Mouse (Mus musculus) stomach, embryonic 15.5 days (tissue): Measurements from ENCODE around the gene Mcrs1. TPM values are rescaled to one million over a fixed set of nuclear protein-coding genes. Genes with fewer than 3 reads are reported as not detected.
"Not testable (repeated sequence)": the region's sequence is repeated elsewhere in the genome, so short reads cannot be mapped to it uniquely, and the experiment has no call there.

ENCODE experiments used
- ATAC-seq: fragments of 200-750 bp; cut with Nextera tagmentation; 2 replicates; pipeline ENCODE4 v1.8.0; 2017; ENCODE audit warnings: low read depth, moderate number of reproducible peaks, moderate TSS enrichment; ENCODE audit not compliant: insufficient read depth, low FRiP score
- H3K27ac ChIP-seq: fragments of 300-500 bp; sonication (generic); 2 replicates; pipeline ENCODE4 v1.5.1; 2015; ENCODE audit warnings: mild to moderate bottlenecking, inconsistent platforms
- H3K27me3 ChIP-seq: fragments of 300-500 bp; sonication (generic); replicated peaks from 2 replicates; pipeline ENCODE4 v1.6.1; 2015; ENCODE audit warnings: inconsistent platforms
- H3K36me3 ChIP-seq: fragments of 300-500 bp; sonication (generic); 2 replicates; pipeline ENCODE4 v1.6.1; 2015; ENCODE audit warnings: inconsistent platforms
- H3K4me1 ChIP-seq: fragments of 300-500 bp; sonication (generic); 2 replicates; pipeline ENCODE4 v1.6.1; 2015; ENCODE audit warnings: inconsistent platforms
- H3K4me2 ChIP-seq: fragments of 300-500 bp; sonication (generic); 2 replicates; pipeline ENCODE4 v1.6.1; 2015; ENCODE audit warnings: mild to moderate bottlenecking, inconsistent platforms
- H3K4me3 ChIP-seq: fragments of 300-500 bp; sonication (generic); replicated peaks from 2 replicates; pipeline ENCODE4 v1.5.1; 2015; ENCODE audit warnings: inconsistent platforms
- H3K9ac ChIP-seq: fragments of 300-500 bp; sonication (generic); 2 replicates; pipeline ENCODE4 v1.6.1; 2015; ENCODE audit warnings: inconsistent platforms
- H3K9me3 ChIP-seq: fragments of 300-500 bp; sonication (generic); 2 replicates; pipeline ENCODE4 v1.6.1; 2016; ENCODE audit warnings: inconsistent platforms
- WGBS: fragments of 180-500 bp; shearing (Covaris S2); methylation state at CpG from one replicate; pipeline ENCODE4 v1.1.7; 2015; 5-methylcytosine and 5-hydroxymethylcytosine counted together
- polyA plus RNA-seq: library from polyadenylated mRNA; unstranded; fragments of >200 nt; fragmentation: Nextera tagmentation; extraction: Ambion mirVana; gene quantifications from 2 replicates; pipeline ENCODE4 v1.2.1, GENCODE M21; 2015

Mcrs1 gene
- polyA plus RNA-seq, 1 experiment from 2014 or later = 107 TPM

- ATAC-seq = no peak
- WGBS = 90% methylated on average over 11 of the region's 11 CpGs
Observed at GRCm38 (mm10) chr15:99249938-99250337, 1.8 kb downstream of the Mcrs1 start.

DNA sequence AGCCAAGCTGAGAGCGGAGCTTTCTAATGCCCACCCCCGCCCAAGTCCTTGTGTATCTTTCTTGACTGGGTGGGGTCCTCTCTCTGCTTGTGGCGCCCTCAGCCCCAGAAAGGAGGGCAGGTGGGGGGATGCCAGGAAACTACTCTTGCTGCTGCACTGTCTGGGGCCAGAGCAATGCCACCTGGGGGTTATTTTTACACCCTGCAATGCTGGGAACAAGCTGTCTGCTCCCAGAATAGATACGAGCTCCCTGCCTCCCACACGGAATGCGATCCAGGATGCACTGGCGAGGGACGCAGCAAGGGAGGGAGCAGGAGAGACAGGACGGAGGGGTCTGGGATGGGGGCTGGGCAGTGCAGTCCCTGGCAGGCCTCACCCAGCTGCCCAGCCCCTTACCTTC lies 2.8 kb downstream of the Mcrs1 start:
- peaks cover 38% of the 10 kb centered on the region for H3K36me3 ChIP-seq
- H3K27me3 ChIP-seq = no peaks in the 10 kb centered on the region
- WGBS = 77% methylated on average over 9 of the region's 9 CpGs
- H3K27ac ChIP-seq = no peak overlapping the region
- H3K4me1 ChIP-seq = 0 out of 2 replicates have a peak, but pooled peaks cover 7% of the 10 kb centered on the region
- H3K4me3 ChIP-seq = no peak overlapping the region
- ATAC-seq = no peak
- H3K9me3 ChIP-seq = no peaks in the 10 kb centered on the region
- no peak overlapping the region for H3K9ac ChIP-seq
- no peak overlapping the region for H3K4me2 ChIP-seq

More at GRCm38 (mm10) chr15:99249938-99250337, 1.8 kb downstream of the Mcrs1 start:
- Histone ChIP-seq H3K9me3 (no peaks in the 10 kb centered on the region), H3K27me3 (no peaks in the 10 kb centered on the region), H3K36me3 (peaks cover 28% of the 10 kb centered on the region), H3K4me1 (0 out of 2 replicates have a peak, but pooled peaks cover 7% of the 10 kb centered on the region), H3K4me2 (no peak overlapping the region), H3K27ac (no peak overlapping the region), H3K9ac (no peak overlapping the region), H3K4me3 (no peak overlapping the region)

DNA sequence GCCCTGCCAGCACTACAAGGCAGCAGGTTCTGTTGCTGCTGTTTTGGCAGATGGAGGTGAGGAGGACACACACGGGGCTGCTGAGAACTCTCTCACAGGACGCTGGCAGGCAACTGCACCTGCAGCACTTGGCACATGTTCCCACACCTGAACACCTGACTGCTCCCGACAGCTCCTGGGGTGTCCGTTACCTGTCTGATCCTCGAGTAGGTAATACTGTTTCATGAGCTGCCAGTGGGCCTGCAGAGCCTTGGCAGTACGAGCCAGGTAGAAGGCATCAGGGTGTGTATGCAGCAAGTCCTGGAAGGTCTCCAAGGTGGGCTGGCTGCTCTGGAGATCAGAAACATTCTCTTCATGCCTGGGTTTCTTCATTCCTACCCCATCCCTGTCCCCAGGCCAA lies 5.0 kb downstream of the Mcrs1 start:
- not testable (repeated sequence) for H3K27ac ChIP-seq, H3K9ac ChIP-seq, H3K4me3 ChIP-seq, H3K4me1 ChIP-seq, ATAC-seq, H3K9me3 ChIP-seq, H3K27me3 ChIP-seq, H3K4me2 ChIP-seq
- peaks cover 48% of the 10 kb centered on the region for H3K36me3 ChIP-seq
- WGBS = 92% methylated on average over 6 of the region's 6 CpGs

- no peak for ATAC-seq
- 88% methylated on average over 10 of the region's 10 CpGs for WGBS
- H3K36me3 ChIP-seq = peaks cover 34% of the 10 kb centered on the region
Observed at GRCm38 (mm10) chr15:99242045-99242444, 9.7 kb downstream of the Mcrs1 start.

DNA sequence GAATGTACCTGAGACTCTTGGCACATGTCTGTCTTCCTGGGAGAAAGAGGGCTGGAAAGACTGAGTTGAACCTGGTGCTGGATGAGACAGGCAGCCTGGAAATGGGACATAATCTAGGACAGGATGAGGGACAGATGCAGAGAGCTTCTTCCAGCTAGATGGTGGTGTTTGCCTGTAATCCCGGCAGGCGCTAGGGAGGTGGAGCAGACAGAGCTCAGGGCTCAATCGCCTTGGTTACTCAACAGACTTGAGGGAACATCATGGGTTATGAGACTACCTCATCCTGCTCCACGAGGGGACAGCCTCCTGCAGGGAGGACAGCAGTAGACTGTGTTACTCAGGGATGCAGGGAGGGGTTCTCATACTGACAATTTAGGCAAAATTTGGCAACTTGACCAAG lies 10.5 kb downstream of the Mcrs1 start:
- no peak for ATAC-seq
- 77% methylated on average over 4 of the region's 4 CpGs for WGBS
- H3K4me3 ChIP-seq = no peak overlapping the region
- H3K9ac ChIP-seq = no peak overlapping the region
- H3K9me3 ChIP-seq = no peaks in the 10 kb centered on the region
- H3K4me1 ChIP-seq = no peaks in the 10 kb centered on the region
- H3K27me3 ChIP-seq = no peaks in the 10 kb centered on the region
- no peak overlapping the region for H3K27ac ChIP-seq
- H3K36me3 ChIP-seq = peaks cover 29% of the 10 kb centered on the region
- H3K4me2 ChIP-seq = no peak overlapping the region

More at GRCm38 (mm10) chr15:99242045-99242444, 9.7 kb downstream of the Mcrs1 start:
- Histone ChIP-seq H3K4me3 (no peak overlapping the region), H3K4me1 (no peaks in the 10 kb centered on the region), H3K9ac (no peak overlapping the region), H3K27ac (no peak overlapping the region), H3K9me3 (no peaks in the 10 kb centered on the region), H3K27me3 (no peaks in the 10 kb centered on the region), H3K4me2 (no peak overlapping the region)

- Histone ChIP-seq H3K9me3 (no peaks in the 10 kb centered on the region), H3K27ac (no peak overlapping the region), H3K9ac (no peak overlapping the region), H3K4me2 (no peak overlapping the region), H3K4me1 (no peaks in the 10 kb centered on the region), H3K4me3 (no peak overlapping the region), H3K36me3 (peaks cover 20% of the 10 kb centered on the region), H3K27me3 (no peaks in the 10 kb centered on the region)
- WGBS = 76% methylated on average over 4 of the region's 4 CpGs
- no peak for ATAC-seq
Observed at GRCm38 (mm10) chr15:99240129-99240528, 11.6 kb downstream of the Mcrs1 start.

DNA sequence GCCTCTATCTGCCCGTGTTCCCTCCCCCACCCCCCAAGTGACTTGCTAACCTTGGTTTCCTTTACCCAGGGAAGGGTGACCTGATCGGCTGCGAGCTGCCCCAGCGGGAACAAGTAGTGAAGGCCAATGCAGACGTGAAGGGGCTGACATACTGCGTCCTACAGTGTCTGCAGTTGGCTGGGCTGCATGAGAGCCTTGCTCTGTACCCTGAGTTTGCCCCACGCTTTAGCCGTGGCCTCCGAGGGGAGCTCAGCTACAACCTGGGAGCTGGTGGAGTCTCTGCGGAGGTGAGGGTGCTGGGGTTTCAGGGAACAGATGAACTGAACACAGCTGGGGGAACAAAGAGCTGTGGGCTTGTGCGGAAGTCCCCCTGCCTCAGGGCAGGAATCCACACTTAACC lies 13.8 kb downstream of the Mcrs1 start:
- Histone ChIP-seq H3K9me3 (no peaks in the 10 kb centered on the region), H3K4me2 (no peak overlapping the region), H3K27ac (no peak overlapping the region), H3K4me3 (no peak overlapping the region), H3K36me3 (peaks cover 8% of the 10 kb centered on the region; the same call in 1 of the 2 replicates), H3K9ac (no peak overlapping the region), H3K4me1 (0 out of 2 replicates have a peak, but pooled peaks cover 6% of the 10 kb centered on the region), H3K27me3 (no peaks in the 10 kb centered on the region)
- WGBS = 54% methylated on average over 11 of the region's 11 CpGs
- no peak for ATAC-seq

DNA sequence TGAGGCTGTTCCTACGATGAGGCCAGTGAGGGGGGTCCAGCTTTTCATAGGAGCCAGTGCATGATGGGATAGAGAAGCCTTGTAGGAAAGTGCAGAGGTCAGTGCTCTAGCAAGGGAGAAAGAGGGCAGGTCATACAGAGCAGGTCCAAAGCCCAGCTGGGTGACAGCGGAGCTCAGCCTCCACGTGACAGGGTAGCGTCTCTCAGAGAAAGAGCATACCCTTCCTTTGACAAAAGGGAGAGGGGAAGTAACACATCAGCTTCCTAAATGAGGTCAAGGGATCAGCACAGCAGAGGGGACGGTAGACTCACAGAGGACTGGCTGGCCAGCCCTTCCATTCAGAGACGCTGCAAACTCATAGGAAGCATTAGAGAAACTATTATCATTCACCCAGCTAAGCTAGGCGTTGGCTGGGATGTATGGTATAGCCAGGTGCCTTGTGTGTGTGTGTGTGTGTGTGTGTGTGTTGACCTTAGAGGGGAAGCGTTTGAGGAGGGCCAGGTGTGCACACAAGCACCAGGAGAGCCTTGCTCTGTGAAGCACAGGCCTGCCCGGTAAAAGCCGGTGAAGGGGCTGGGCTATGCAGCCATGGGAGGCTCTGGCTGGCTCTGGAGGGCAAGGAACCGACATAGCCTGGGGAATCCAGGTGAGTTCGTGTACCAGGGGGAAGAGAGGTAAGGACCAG lies 17.3 kb downstream of the Mcrs1 start:
- no peaks in the 10 kb centered on the region for H3K36me3 ChIP-seq
- 0 out of 2 replicates have a peak, but pooled peaks cover 6% of the 10 kb centered on the region for H3K4me1 ChIP-seq
- H3K27me3 ChIP-seq = peaks cover 10% of the 10 kb centered on the region
- H3K9ac ChIP-seq = no peak overlapping the region
- H3K4me3 ChIP-seq = no peak overlapping the region
- 53% methylated on average over 12 of the region's 12 CpGs for WGBS
- H3K9me3 ChIP-seq = no peaks in the 10 kb centered on the region
- no peak overlapping the region for H3K27ac ChIP-seq
- H3K4me2 ChIP-seq = no peak overlapping the region
- ATAC-seq = no peak

- Histone ChIP-seq H3K4me3 (no peak overlapping the region), H3K27ac (no peak overlapping the region), H3K4me2 (no peak overlapping the region), H3K36me3 (no peaks in the 10 kb centered on the region), H3K4me1 (0 out of 2 replicates have a peak, but pooled peaks cover 6% of the 10 kb centered on the region), H3K9me3 (no peaks in the 10 kb centered on the region), H3K9ac (no peak overlapping the region), H3K27me3 (peaks cover 14% of the 10 kb centered on the region)
- 53% methylated on average over 17 of the region's 17 CpGs for WGBS
- no peak for ATAC-seq
Observed at GRCm38 (mm10) chr15:99233719-99234118, 18.0 kb downstream of the Mcrs1 start.

- Histone ChIP-seq H3K36me3 (no peaks in the 10 kb centered on the region), H3K4me2 (no peak overlapping the region), H3K27me3 (peaks cover 30% of the 10 kb centered on the region), H3K4me3 (no peak overlapping the region), H3K27ac (no peak overlapping the region), H3K9me3 (no peaks in the 10 kb centered on the region), H3K4me1 (peaks cover 9% of the 10 kb centered on the region; the same call in 1 of the 2 replicates), H3K9ac (no peak overlapping the region)
- no peak for ATAC-seq
- WGBS = 69% methylated on average over 10 of the region's 10 CpGs
Observed at GRCm38 (mm10) chr15:99231998-99232397, 19.8 kb downstream of the Mcrs1 start.

- H3K27ac ChIP-seq = no peak overlapping the region
- peak overlapping the region; percentile 95 for H3K4me2 ChIP-seq
- peaks cover 88% of the 10 kb centered on the region for H3K27me3 ChIP-seq
- H3K4me3 ChIP-seq = no peak overlapping the region
- H3K9ac ChIP-seq = no peak overlapping the region
- no peaks in the 10 kb centered on the region for H3K9me3 ChIP-seq
- WGBS = 28% methylated on average over 14 of the region's 14 CpGs
- no peaks in the 10 kb centered on the region for H3K36me3 ChIP-seq
- H3K4me1 ChIP-seq = peaks cover 34% of the 10 kb centered on the region
- no peak for ATAC-seq
Observed at GRCm38 (mm10) chr15:99226090-99226489, 25.7 kb downstream of the Mcrs1 start.

- no peaks in the 10 kb centered on the region for H3K9me3 ChIP-seq
- H3K27ac ChIP-seq = no peak overlapping the region
- H3K9ac ChIP-seq = peak overlapping the region; percentile 2; the same call in 1 of the 2 replicates
- H3K4me1 ChIP-seq = peaks cover 34% of the 10 kb centered on the region
- H3K27me3 ChIP-seq = peaks cover 93% of the 10 kb centered on the region
- 2% methylated on average over 22 of the region's 22 CpGs for WGBS
- H3K36me3 ChIP-seq = no peaks in the 10 kb centered on the region
- peak overlapping the region; percentile 49 for H3K4me3 ChIP-seq
- H3K4me2 ChIP-seq = peak overlapping the region; percentile 95
- no peak for ATAC-seq
Observed at GRCm38 (mm10) chr15:99225081-99225810, 26.5 kb downstream of the Mcrs1 start.
